Mouse (Mus musculus) olfactory bulb, adult 2 months (tissue): ENCODE results near the gene Clec16a.

Source experiments
- CTCF ChIP-seq: fragments of 200-500 bp; IDR thresholded peaks from 2 replicates; pipeline ENCODE4 v1.5.1; 2012; ENCODE audit warnings: low read depth, mild to moderate bottlenecking, low read length, moderate library complexity; ENCODE audit not compliant: insufficient read depth
- POLR2A ChIP-seq: fragments of 200-500 bp; IDR thresholded peaks from 2 replicates; pipeline ENCODE4 v1.6.1; 2012; ENCODE audit warnings: mild to moderate bottlenecking, low read depth, low read length, moderate library complexity; ENCODE audit not compliant: insufficient read depth

DNA sequence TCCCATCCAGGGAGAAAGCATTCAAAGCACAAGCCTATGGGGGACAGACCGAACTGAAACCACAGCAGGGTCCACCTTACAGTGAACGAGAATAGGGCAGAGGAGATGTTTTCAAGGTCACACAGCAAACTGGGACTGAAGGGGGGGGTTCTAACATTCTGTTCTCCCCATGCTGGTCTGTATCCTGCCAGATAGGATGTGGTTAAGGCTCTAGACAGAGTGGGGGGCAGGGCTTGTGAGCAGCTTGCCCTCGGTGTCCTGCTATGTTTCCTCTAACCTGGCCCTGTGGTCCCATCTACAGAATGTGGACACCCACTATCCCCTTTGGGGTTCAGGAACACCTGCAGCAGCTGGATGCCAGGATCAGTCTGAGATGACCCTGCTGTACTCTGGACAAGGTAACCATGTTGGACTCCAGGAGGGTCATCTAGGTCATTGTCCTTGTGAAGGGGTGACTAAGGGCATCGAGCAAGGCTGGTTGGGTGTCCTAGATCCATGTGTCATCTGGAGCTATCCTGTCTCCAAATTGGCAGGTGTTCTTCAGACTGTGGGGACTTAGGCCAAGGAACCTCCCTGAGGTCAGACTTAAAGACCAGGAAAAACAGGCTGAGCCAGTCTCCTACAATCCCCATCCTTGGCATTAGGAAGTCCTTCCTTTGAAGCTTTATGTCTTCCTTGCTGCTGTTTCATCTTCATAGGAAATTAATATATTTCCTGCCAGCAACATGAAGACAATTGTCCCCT is 20.1 kb upstream of the Clec16a start:
- TF ChIP-seq CTCF (no peak), POLR2A (no peak)
